Mouse (Mus musculus) midbrain, embryonic 14.5 days (tissue): Measurements from ENCODE around the gene Cadm1. TPM values are rescaled to one million over a fixed set of nuclear protein-coding genes. Genes with fewer than 3 reads are reported as not detected.

ENCODE experiments used
- ATAC-seq: fragments of 200-750 bp; cut with Nextera tagmentation; 2 replicates; pipeline ENCODE4 v1.8.0; 2017; ENCODE audit warnings: moderate number of reproducible peaks, moderate library complexity; ENCODE audit not compliant: low FRiP score, low TSS enrichment
- DNase-seq: peaks from one replicate; pipeline ENCODE4 v3.0.0-alpha.2; 2015
- H3K27ac ChIP-seq: fragments of 300-500 bp; sonication (generic); replicated peaks from 2 replicates; pipeline ENCODE4 v1.5.1; 2014; ENCODE audit warnings: mild to moderate bottlenecking, low read depth, low read length, moderate library complexity
- H3K27me3 ChIP-seq: fragments of 300-500 bp; sonication (generic); 2 replicates; pipeline ENCODE4 v1.6.1; 2014; ENCODE audit warnings: low read length, control low read depth, mixed read lengths; ENCODE audit not compliant: control insufficient read depth, insufficient read depth
- H3K36me3 ChIP-seq: fragments of 300-500 bp; sonication (generic); 2 replicates; pipeline ENCODE4 v1.6.1; 2014; ENCODE audit warnings: low read length, control low read depth; ENCODE audit not compliant: control insufficient read depth, insufficient read depth
- H3K4me1 ChIP-seq: fragments of 300-500 bp; sonication (generic); 2 replicates; pipeline ENCODE4 v1.6.1; 2014; ENCODE audit warnings: mild to moderate bottlenecking, antibody characterized with exemption, low read length, control low read depth; ENCODE audit not compliant: control insufficient read depth, insufficient read depth
- H3K4me2 ChIP-seq: fragments of 300-500 bp; sonication (generic); 2 replicates; pipeline ENCODE4 v1.6.1; 2014; ENCODE audit warnings: mild to moderate bottlenecking, low read length, moderate library complexity
- H3K4me3 ChIP-seq: fragments of 300-500 bp; sonication (generic); replicated peaks from 2 replicates; pipeline ENCODE4 v1.5.1; 2014; ENCODE audit warnings: low read depth, low read length
- H3K9ac ChIP-seq: fragments of 300-500 bp; sonication (generic); replicated peaks from 2 replicates; pipeline ENCODE4 v1.6.1; 2014; ENCODE audit warnings: mild to moderate bottlenecking, low read length, moderate library complexity
- H3K9me3 ChIP-seq: fragments of 300-500 bp; sonication (generic); 2 replicates; pipeline ENCODE4 v1.6.1; 2016; ENCODE audit warnings: low read length, control low read depth, mixed read lengths; ENCODE audit not compliant: control insufficient read depth
- WGBS: fragments of 180-500 bp; shearing (Covaris S2); extraction: QIAGEN DNeasy Blood & Tissue Kit; methylation state at CpG from one replicate; pipeline ENCODE4 v1.1.7; 2014; 5-methylcytosine and 5-hydroxymethylcytosine counted together
- polyA plus RNA-seq: library from polyadenylated mRNA; unstranded; fragments of >200 nt; fragmentation: Nextera tagmentation; extraction: Ambion mirVana; gene quantifications from 2 replicates; pipeline ENCODE4 v1.2.1, GENCODE M21; 2014

Cadm1 gene
- polyA plus RNA-seq, 1 experiment from 2014 or later: 204 TPM

DNA sequence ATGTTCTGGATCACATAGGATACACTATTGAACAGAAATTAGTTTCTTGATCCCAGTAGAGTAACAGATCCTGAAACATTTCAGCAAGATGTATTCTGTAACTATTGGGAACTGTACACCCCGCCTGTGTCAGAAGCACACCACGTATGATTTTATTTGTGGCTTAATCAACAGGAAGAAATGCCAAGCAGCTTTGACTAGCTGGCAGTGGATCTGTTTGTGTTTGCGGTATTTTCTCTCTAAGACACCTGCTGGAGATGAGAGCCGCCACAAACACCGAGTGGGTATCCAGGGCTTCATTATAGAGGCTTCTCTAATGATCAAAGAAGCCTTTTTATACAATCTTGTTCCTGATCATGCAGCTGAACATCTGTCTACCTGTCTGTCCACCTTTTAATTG is 204.9 kb downstream of the Cadm1 start:
- WGBS: 79% methylated on average over 5 of the region's 5 CpGs
- Histone ChIP-seq H3K27ac (0 out of 2 replicates have a peak overlapping the region, but pooled peaks have one; percentile 3), H3K4me3 (no peak overlapping the region), H3K9ac (no peak overlapping the region), H3K4me1 (peaks cover 29% of the 10 kb centered on the region), H3K4me2 (no peak overlapping the region), H3K27me3 (no peaks in the 10 kb centered on the region), H3K36me3 (no peaks in the 10 kb centered on the region), H3K9me3 (no peaks in the 10 kb centered on the region)
- DNase-seq (no peak), ATAC-seq (no peak)

DNA sequence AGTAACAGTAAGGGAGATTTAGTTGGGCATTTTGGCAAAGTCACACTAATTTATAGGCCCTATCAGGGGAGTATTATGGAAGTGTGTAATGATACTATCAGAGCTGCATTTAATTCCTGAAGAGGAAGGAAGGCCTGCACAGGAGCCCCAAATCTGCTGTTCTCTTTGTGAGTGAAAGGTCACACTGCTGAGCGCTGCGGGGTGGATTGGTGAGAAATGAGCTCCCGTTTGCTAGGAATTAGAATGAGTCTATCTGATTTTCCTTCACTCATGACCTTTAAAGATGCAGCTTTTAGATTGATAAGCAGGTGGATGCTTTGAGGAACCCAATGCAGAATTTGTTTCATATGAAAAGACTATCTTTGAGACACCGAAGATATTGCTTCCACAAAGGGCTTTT is 208.8 kb downstream of the Cadm1 start:
- ATAC-seq (no peak), DNase-seq (peak; percentile 61)
- Histone ChIP-seq H3K4me2 (no peak overlapping the region), H3K36me3 (no peaks in the 10 kb centered on the region), H3K27me3 (no peaks in the 10 kb centered on the region), H3K27ac (peak overlapping the region; percentile 79), H3K4me1 (peaks cover 32% of the 10 kb centered on the region), H3K9me3 (no peaks in the 10 kb centered on the region), H3K4me3 (no peak overlapping the region), H3K9ac (peak overlapping the region; percentile 18)
- 27% methylated on average over 4 of the region's 4 CpGs for WGBS

DNA sequence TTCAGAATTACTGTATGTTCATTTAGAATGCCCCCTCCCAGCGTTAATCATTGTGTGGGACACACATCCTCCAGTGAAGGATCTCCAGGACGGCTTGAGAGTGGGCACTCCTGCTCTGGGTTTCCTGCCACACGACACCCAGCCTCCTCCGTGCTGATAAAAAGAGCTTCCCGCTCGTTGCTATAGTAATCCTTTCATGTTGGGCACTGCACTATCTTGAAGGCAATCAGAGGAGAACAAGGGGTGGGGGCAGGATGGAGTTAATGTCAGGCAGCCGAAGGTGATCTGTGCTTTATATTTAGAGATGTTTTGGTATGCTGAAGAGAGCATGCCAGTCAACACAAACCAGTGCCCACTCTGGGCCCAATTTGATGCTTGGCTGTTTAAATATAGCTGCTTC is 209.3 kb downstream of the Cadm1 start:
- DNase-seq (peak; percentile 73), ATAC-seq (no peak; the same call in 1 of the 2 replicates)
- peak overlapping the region; percentile 79 for H3K27ac ChIP-seq
- 7% methylated on average over 7 of the region's 7 CpGs for WGBS
- peak overlapping the region; percentile 18; the same call in 1 of the 2 replicates for H3K9ac ChIP-seq
- H3K4me3 ChIP-seq: no peak overlapping the region
- H3K27me3 ChIP-seq: no peaks in the 10 kb centered on the region
- H3K9me3 ChIP-seq: no peaks in the 10 kb centered on the region
- 0 out of 2 replicates have a peak overlapping the region, but pooled peaks have one; percentile 17 for H3K4me2 ChIP-seq
- H3K4me1 ChIP-seq: peaks cover 32% of the 10 kb centered on the region
- H3K36me3 ChIP-seq: no peaks in the 10 kb centered on the region

DNA sequence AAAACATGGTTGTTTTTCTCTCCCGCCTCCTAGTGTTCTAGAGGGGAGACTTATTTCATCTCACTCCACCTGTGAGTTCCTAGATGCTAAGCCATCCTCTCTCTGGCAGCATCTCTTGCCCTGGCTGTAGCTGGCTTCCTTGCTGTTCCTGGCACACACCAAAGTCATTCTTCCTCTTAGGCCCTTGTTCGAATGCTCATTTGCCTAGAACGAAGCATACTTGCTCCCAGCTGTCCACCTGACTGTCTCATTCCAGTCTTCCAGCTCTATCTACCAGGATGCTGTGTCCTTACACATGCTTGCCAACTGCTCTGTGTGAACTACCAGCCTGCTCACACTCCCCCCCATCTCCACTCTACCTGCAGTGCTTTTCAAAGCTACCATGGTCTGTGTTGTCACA is 211.8 kb downstream of the Cadm1 start:
- no peak overlapping the region for H3K4me2 ChIP-seq

DNA sequence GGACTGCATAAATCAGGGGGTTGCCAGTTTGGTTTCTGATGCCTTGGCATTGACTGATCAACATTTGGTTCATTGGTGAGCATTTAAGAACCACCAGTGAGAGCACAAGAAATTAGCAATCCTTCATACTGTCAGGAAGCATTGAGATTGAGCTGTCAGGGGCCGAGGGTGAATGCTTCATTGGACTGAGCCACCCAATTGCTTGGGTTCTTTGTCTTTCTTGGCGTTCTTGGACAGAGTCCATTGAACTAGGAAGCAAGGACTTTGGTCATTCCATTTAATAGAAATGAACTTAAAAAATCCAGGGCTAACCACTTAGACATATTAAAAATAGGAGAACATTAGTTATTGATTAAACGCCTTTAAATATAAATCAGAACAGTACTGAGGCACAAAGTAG is 214.9 kb downstream of the Cadm1 start:
- Histone ChIP-seq H3K27me3 (no peaks in the 10 kb centered on the region), H3K9me3 (no peaks in the 10 kb centered on the region), H3K36me3 (no peaks in the 10 kb centered on the region), H3K9ac (no peak overlapping the region), H3K4me1 (0 out of 2 replicates have a peak, but pooled peaks cover 2% of the 10 kb centered on the region), H3K27ac (no peak overlapping the region), H3K4me2 (no peak overlapping the region), H3K4me3 (no peak overlapping the region)
- DNase-seq (no peak), ATAC-seq (no peak)
- 70% methylated on average over 3 of the region's 3 CpGs for WGBS

More for the DNA sequence above, 211.8 kb downstream of the Cadm1 start:
- Histone ChIP-seq H3K9me3 (no peaks in the 10 kb centered on the region), H3K27ac (no peak overlapping the region), H3K27me3 (no peaks in the 10 kb centered on the region), H3K4me3 (no peak overlapping the region), H3K36me3 (no peaks in the 10 kb centered on the region), H3K4me1 (peaks cover 22% of the 10 kb centered on the region), H3K9ac (no peak overlapping the region)
- ATAC-seq (no peak), DNase-seq (no peak)
- WGBS: 96% methylated on average over 3 of the region's 3 CpGs

DNA sequence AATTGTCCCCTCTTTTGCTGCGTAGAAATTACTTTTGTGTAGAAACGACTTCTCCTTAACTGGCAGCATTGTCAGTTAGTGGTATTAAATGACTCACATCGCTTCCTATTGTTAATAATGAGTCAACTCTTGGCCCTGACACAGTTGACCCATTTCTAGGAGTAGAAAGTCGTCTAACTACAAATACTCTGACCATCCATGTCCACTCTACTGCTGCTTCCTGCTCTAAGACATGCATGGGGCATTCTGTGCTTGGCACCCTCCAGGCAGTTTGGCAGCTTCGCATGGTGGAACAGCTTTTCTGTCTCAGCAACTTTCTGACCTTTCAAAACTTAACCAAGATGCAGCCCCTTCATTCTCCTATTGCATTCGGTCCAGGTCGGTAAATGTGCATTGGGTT is 215.7 kb downstream of the Cadm1 start:
- Histone ChIP-seq H3K4me1 (no peaks in the 10 kb centered on the region), H3K36me3 (no peaks in the 10 kb centered on the region), H3K9ac (no peak overlapping the region), H3K4me2 (no peak overlapping the region), H3K27me3 (no peaks in the 10 kb centered on the region), H3K9me3 (no peaks in the 10 kb centered on the region), H3K4me3 (no peak overlapping the region), H3K27ac (no peak overlapping the region)
- DNase-seq (no peak), ATAC-seq (no peak)
- 87% methylated on average over 7 of the region's 7 CpGs for WGBS

DNA sequence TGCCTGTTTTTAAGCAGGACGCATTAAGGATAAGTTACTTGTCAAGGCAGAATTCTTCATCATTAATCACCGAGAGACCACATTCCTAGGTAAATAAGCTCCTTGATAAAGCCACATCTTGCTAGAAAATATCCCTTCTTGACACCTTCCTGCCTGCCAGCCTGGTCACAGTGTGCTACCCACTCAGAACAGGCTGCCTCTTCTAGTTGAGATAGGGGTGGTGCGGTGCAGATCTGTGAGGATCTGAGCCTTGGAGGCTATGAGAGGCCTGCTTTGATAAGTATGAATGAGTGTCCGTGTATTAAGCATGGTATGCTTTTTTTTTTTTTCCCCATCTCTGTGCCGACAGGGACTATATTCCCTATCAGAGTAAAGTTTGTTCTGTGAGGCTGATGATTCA is 219.2 kb downstream of the Cadm1 start:
- no peak overlapping the region for H3K9ac ChIP-seq
- peaks cover 20% of the 10 kb centered on the region for H3K4me1 ChIP-seq
- 78% methylated on average over 5 of the region's 5 CpGs for WGBS
- no peak overlapping the region for H3K27ac ChIP-seq
- H3K27me3 ChIP-seq: no peaks in the 10 kb centered on the region
- H3K4me3 ChIP-seq: no peak overlapping the region
- no peak for DNase-seq
- no peak overlapping the region for H3K4me2 ChIP-seq
- no peak for ATAC-seq
- no peaks in the 10 kb centered on the region for H3K9me3 ChIP-seq
- no peaks in the 10 kb centered on the region for H3K36me3 ChIP-seq

DNA sequence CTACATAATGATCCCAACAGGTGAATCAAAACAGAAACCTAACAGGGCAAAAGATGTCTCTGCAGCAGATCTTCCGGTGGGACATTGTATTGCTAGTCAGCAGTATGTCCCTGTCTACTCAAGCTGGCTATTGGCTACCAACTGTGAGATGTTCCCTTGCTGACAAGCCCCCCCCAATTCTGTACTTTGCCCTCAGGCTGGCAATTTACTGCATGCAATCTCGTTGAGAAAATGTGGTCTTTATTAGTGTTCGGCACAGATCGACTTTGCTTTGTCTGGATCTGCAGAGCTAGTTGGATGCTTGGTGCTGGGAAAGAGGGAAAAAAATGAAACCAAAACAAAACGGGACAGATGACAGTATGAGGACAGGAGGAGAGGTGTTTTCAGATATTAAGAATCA is 222.5 kb downstream of the Cadm1 start:
- 54% methylated on average over 5 of the region's 5 CpGs for WGBS
- peak overlapping the region; percentile 63 for H3K27ac ChIP-seq

DNA sequence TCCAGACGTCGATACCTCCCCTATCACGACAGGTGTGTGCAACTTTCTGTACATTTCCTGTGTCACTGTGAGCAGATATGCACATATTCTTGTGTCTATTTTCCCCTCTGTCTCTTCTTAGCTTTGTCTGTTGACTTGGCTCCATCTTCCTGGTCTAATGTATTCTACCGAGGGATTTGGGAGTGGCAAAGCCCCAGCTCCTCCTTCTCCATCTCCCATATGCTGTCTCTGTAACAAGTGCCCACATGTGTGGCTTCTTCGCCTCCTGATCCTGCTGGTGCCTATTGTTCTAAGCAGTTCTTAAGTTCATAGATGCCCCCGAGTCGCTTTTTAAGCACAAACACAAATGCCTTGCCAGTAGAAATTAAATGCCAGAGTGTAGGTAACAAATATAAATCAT is 223.2 kb downstream of the Cadm1 start:
- Histone ChIP-seq H3K9ac (no peak overlapping the region), H3K27ac (no peak overlapping the region), H3K4me3 (no peak overlapping the region), H3K9me3 (no peaks in the 10 kb centered on the region), H3K27me3 (no peaks in the 10 kb centered on the region), H3K4me2 (no peak overlapping the region), H3K4me1 (peaks cover 31% of the 10 kb centered on the region), H3K36me3 (no peaks in the 10 kb centered on the region)
- DNase-seq (no peak), ATAC-seq (no peak)
- WGBS: 62% methylated on average over 7 of the region's 7 CpGs

More for the DNA sequence above, 222.5 kb downstream of the Cadm1 start:
- Histone ChIP-seq H3K4me3 (no peak overlapping the region), H3K9me3 (no peaks in the 10 kb centered on the region), H3K4me1 (peaks cover 31% of the 10 kb centered on the region), H3K4me2 (no peak overlapping the region), H3K9ac (no peak overlapping the region), H3K27me3 (no peaks in the 10 kb centered on the region), H3K36me3 (no peaks in the 10 kb centered on the region)
- ATAC-seq (no peak), DNase-seq (peak; percentile 55)
